Mouse (Mus musculus) granulocyte monocyte progenitor cell, adult 5-6 weeks (primary cell): ENCODE measurements around the gene Ube2f. TPM values are rescaled to one million over a fixed set of nuclear protein-coding genes. Genes with fewer than 3 reads are reported as not detected.

ENCODE experiments used
- ATAC-seq: replicated peaks from 2 replicates; pipeline ENCODE4 v1.8.0; 2016; ENCODE audit warnings: mild to moderate bottlenecking, moderate TSS enrichment, inconsistent platforms; ENCODE audit not compliant: poor library complexity, severe bottlenecking
- total RNA-seq, 2 experiments: library from RNA; stranded (forward) in 1 of 2; stranded (reverse) in 1 of 2; fragments of 200-712, 200-1000 nt in 1 of 2; fragments of >200 nt in 1 of 2; fragmentation: Nextera tagmentation in 1 of 2; gene quantifications; 2 replicates each; pipeline ENCODE4 v1.2.3; 2014 to 2017

Gene Ube2f
- total RNA-seq, 2 experiments from 2014 or later = 40.4 to 94.7 TPM

- ATAC-seq = peak; percentile 62
These were observed 18.2 kb upstream of the Ube2f start for GRCm38 (mm10) chr1:91231896-91232295.

GRCm38 (mm10) chr1:91235395-91235794 lies 14.7 kb upstream of the Ube2f start:
- peak; percentile 83 for ATAC-seq

- no peak for ATAC-seq
These were observed 12.4 kb upstream of the Ube2f start for GRCm38 (mm10) chr1:91237676-91238075.

- ATAC-seq = peak; percentile 84
These were observed 11.0 kb upstream of the Ube2f start for GRCm38 (mm10) chr1:91239112-91239511.

- no peak for ATAC-seq
These were observed 10.3 kb upstream of the Ube2f start for GRCm38 (mm10) chr1:91239800-91240199.

GRCm38 (mm10) chr1:91240685-91241084 lies 9.4 kb upstream of the Ube2f start:
- ATAC-seq = peak; percentile 30

GRCm38 (mm10) chr1:91241249-91241648 lies 8.9 kb upstream of the Ube2f start:
- ATAC-seq = no peak

- ATAC-seq = no peak
These were observed 1.9 kb upstream of the Ube2f start for GRCm38 (mm10) chr1:91248242-91248641.

- no peak for ATAC-seq
These were observed 1.1 kb upstream of the Ube2f start for GRCm38 (mm10) chr1:91248970-91249369.

- ATAC-seq = no peak
These were observed 477 bp downstream of the Ube2f start for GRCm38 (mm10) chr1:91250415-91251147.

GRCm38 (mm10) chr1:91251148-91251650 lies 1.1 kb downstream of the Ube2f start:
- ATAC-seq = peak; percentile 22

GRCm38 (mm10) chr1:91251927-91252326 lies 1.8 kb downstream of the Ube2f start:
- ATAC-seq = peak; percentile 32

GRCm38 (mm10) chr1:91257918-91258317 lies 7.8 kb downstream of the Ube2f start:
- ATAC-seq = peak; percentile 91

GRCm38 (mm10) chr1:91259794-91260193 lies 9.7 kb downstream of the Ube2f start:
- ATAC-seq = no peak

GRCm38 (mm10) chr1:91262508-91262907 lies 12.4 kb downstream of the Ube2f start:
- ATAC-seq = no peak

GRCm38 (mm10) chr1:91272260-91272659 lies 22.2 kb downstream of the Ube2f start:
- no peak for ATAC-seq

GRCm38 (mm10) chr1:91276581-91276980 lies 26.5 kb downstream of the Ube2f start:
- no peak for ATAC-seq

- ATAC-seq = no peak
These were observed 27.4 kb downstream of the Ube2f start for GRCm38 (mm10) chr1:91277480-91277879.

GRCm38 (mm10) chr1:91278410-91279119 lies 28.5 kb downstream of the Ube2f start:
- no peak for ATAC-seq

- no peak for ATAC-seq
These were observed 29.0 kb downstream of the Ube2f start for GRCm38 (mm10) chr1:91279126-91279525.

- peak; percentile 59 for ATAC-seq
These were observed 32.5 kb downstream of the Ube2f start for GRCm38 (mm10) chr1:91282582-91282981.

- no peak for ATAC-seq
These were observed 39.3 kb downstream of the Ube2f start for GRCm38 (mm10) chr1:91289375-91289774.
